Mouse (Mus musculus) intestine, postnatal 0 days (tissue): ENCODE data around the gene Spindoc. TPM values are rescaled to one million over a fixed set of nuclear protein-coding genes. Genes with fewer than 3 reads are reported as not detected.

Experiments used
- ATAC-seq: fragments of 200-750 bp; cut with Nextera tagmentation; 2 replicates; pipeline ENCODE4 v1.8.0; 2017; ENCODE audit warnings: mild to moderate bottlenecking, moderate TSS enrichment, moderate library complexity
- H3K27ac ChIP-seq: fragments of 300-500 bp; sonication (generic); 2 replicates; pipeline ENCODE4 v1.5.1; 2014; ENCODE audit warnings: mild to moderate bottlenecking, low read depth, low read length, moderate library complexity
- H3K27me3 ChIP-seq: fragments of 300-500 bp; sonication (generic); replicated peaks from 2 replicates; pipeline ENCODE4 v1.6.1; 2014; ENCODE audit warnings: low read length, mixed read lengths; ENCODE audit not compliant: control insufficient read depth, insufficient read depth
- H3K36me3 ChIP-seq: fragments of 300-500 bp; sonication (generic); 2 replicates; pipeline ENCODE4 v1.6.1; 2014; ENCODE audit warnings: mild to moderate bottlenecking, moderate library complexity; ENCODE audit not compliant: control insufficient read depth, insufficient read depth
- H3K4me1 ChIP-seq: fragments of 300-500 bp; sonication (generic); replicated peaks from 2 replicates; pipeline ENCODE4 v1.6.1; 2014; ENCODE audit warnings: antibody characterized with exemption, low read length, mixed read lengths; ENCODE audit not compliant: control insufficient read depth, insufficient read depth
- H3K4me2 ChIP-seq: fragments of 300-500 bp; sonication (generic); replicated peaks from 2 replicates; pipeline ENCODE4 v1.6.1; 2014; ENCODE audit warnings: low read depth, mild to moderate bottlenecking, moderate library complexity
- H3K4me3 ChIP-seq: fragments of 300-500 bp; sonication (generic); 2 replicates; pipeline ENCODE4 v1.5.1; 2014; ENCODE audit warnings: low read depth, low read length
- H3K9ac ChIP-seq: fragments of 300-500 bp; sonication (generic); 2 replicates; pipeline ENCODE4 v1.6.1; 2014; ENCODE audit warnings: mild to moderate bottlenecking, low read depth, low read length
- H3K9me3 ChIP-seq: fragments of 300-500 bp; sonication (generic); 2 replicates; pipeline ENCODE4 v1.6.1; 2016; ENCODE audit warnings: mixed run types; ENCODE audit not compliant: control insufficient read depth
- CTCF ChIP-seq: sonication (generic); IDR thresholded peaks from 2 replicates; pipeline ENCODE4 v1.5.1; 2016; ENCODE audit warnings: low read depth, mild to moderate bottlenecking, control low read depth, antibody characterized with exemption, moderate library complexity
- WGBS: fragments of 180-500 bp; shearing (Covaris S2); extraction: QIAGEN DNeasy Blood & Tissue Kit; methylation state at CpG from one replicate; pipeline ENCODE4 v1.1.7; 2014; 5-methylcytosine and 5-hydroxymethylcytosine counted together
- polyA plus RNA-seq: library from polyadenylated mRNA; unstranded; fragments of >200 nt; fragmentation: Nextera tagmentation; extraction: Ambion mirVana; gene quantifications from 2 replicates; pipeline ENCODE4 v1.2.1, GENCODE M21; 2015

The Spindoc gene
- polyA plus RNA-seq, 1 experiment from 2014 or later, result 11.3 TPM

GRCm38 (mm10) chr19:7423028-7423655 lies 40.3 kb upstream of the Spindoc start:
- peak overlapping the region; percentile 60 for H3K4me2 ChIP-seq
- 31% methylated on average over 48 of the region's 51 CpGs for WGBS

GRCm38 (mm10) chr19:7422656-7423027 lies 39.8 kb upstream of the Spindoc start:
- no peak for ATAC-seq
- Histone ChIP-seq H3K9ac (no peak overlapping the region), H3K9me3 (no peaks in the 10 kb centered on the region), H3K27me3 (no peaks in the 10 kb centered on the region), H3K4me2 (peak overlapping the region; percentile 60), H3K4me3 (0 out of 2 replicates have a peak overlapping the region, but pooled peaks have one; percentile 7), H3K36me3 (peaks cover 34% of the 10 kb centered on the region), H3K4me1 (peaks cover 17% of the 10 kb centered on the region; the same call in 1 of the 2 replicates), H3K27ac (0 out of 2 replicates have a peak overlapping the region, but pooled peaks have one; percentile 35)
- 48% methylated on average over 35 of the region's 35 CpGs for WGBS
- TF ChIP-seq CTCF, result no peak

More at GRCm38 (mm10) chr19:7423028-7423655, 40.3 kb upstream of the Spindoc start:
- H3K4me1 ChIP-seq, result peaks cover 17% of the 10 kb centered on the region; the same call in 1 of the 2 replicates
- H3K9ac ChIP-seq, result 0 out of 2 replicates have a peak overlapping the region, but pooled peaks have one; percentile 26
- peak; percentile 58 for ATAC-seq
- H3K4me3 ChIP-seq, result peak overlapping the region; percentile 21
- TF ChIP-seq CTCF, result 0 out of 2 replicates have a peak, but pooled peaks have one; percentile 6
- peaks cover 39% of the 10 kb centered on the region for H3K36me3 ChIP-seq
- H3K9me3 ChIP-seq, result no peaks in the 10 kb centered on the region
- peak overlapping the region; percentile 35; the same call in 1 of the 2 replicates for H3K27ac ChIP-seq
- no peaks in the 10 kb centered on the region for H3K27me3 ChIP-seq

- peak overlapping the region; percentile 60 for H3K4me2 ChIP-seq
- H3K4me1 ChIP-seq, result peaks cover 17% of the 10 kb centered on the region; the same call in 1 of the 2 replicates
- no peaks in the 10 kb centered on the region for H3K9me3 ChIP-seq
- H3K27ac ChIP-seq, result no peak overlapping the region
- H3K9ac ChIP-seq, result no peak overlapping the region
- H3K27me3 ChIP-seq, result no peaks in the 10 kb centered on the region
- TF ChIP-seq CTCF, result no peak
- no peak for ATAC-seq
- peaks cover 27% of the 10 kb centered on the region for H3K36me3 ChIP-seq
- 0 out of 2 replicates have a peak overlapping the region, but pooled peaks have one; percentile 7 for H3K4me3 ChIP-seq
- WGBS, result 62% methylated on average over 43 of the region's 48 CpGs
These were observed 39.1 kb upstream of the Spindoc start for GRCm38 (mm10) chr19:7421602-7422591.

- WGBS, result 84% methylated on average over 27 of the region's 27 CpGs
- peaks cover 17% of the 10 kb centered on the region; the same call in 1 of the 2 replicates for H3K4me1 ChIP-seq
- ATAC-seq, result no peak
- H3K36me3 ChIP-seq, result peaks cover 23% of the 10 kb centered on the region
- H3K27ac ChIP-seq, result no peak overlapping the region
- H3K9ac ChIP-seq, result no peak overlapping the region
- no peaks in the 10 kb centered on the region for H3K27me3 ChIP-seq
- TF ChIP-seq CTCF, result no peak
- H3K4me3 ChIP-seq, result no peak overlapping the region
- H3K9me3 ChIP-seq, result no peaks in the 10 kb centered on the region
- H3K4me2 ChIP-seq, result no peak overlapping the region
These were observed 38.2 kb upstream of the Spindoc start for GRCm38 (mm10) chr19:7420841-7421601.

DNA sequence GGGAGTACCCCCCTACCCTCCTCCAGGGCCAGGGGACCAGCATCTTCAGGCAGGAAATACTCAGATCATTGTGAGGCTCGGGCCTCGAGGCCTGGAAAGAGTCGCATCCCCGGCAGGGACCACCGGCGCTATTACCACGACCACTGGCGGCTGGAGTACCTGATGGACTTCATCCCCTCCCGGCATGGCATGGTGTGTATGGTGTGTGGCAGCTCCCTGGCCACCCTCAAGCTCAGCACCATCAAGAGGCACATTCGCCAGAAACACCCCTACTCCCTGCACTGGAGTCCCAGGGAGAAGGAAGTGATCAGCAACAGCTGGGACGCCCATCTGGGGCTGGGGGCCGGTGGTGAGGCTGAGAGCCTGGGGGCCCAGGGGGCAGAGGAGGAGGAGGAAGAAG lies 37.3 kb upstream of the Spindoc start:
- Histone ChIP-seq H3K9ac (no peak overlapping the region), H3K4me2 (no peak overlapping the region)
- 67% methylated on average over 12 of the region's 12 CpGs for WGBS

More for the DNA sequence above, 37.3 kb upstream of the Spindoc start:
- Histone ChIP-seq H3K36me3 (peaks cover 23% of the 10 kb centered on the region), H3K4me1 (peaks cover 17% of the 10 kb centered on the region; the same call in 1 of the 2 replicates), H3K27ac (no peak overlapping the region), H3K4me3 (no peak overlapping the region), H3K9me3 (no peaks in the 10 kb centered on the region), H3K27me3 (no peaks in the 10 kb centered on the region)
- ATAC-seq, result no peak
- no peak for TF ChIP-seq CTCF
